Mouse (Mus musculus) frontal cortex, adult 2 months (tissue): ENCODE measurements at regions not wholly inside any gene's neighbourhood (a gene's known extent, or its start where the extent isn't known, plus 50 kb on each side); places are given as distances from the start of the nearest gene placed in this dataset.

Experiments used
- DNase-seq, 2 experiments: peaks; one replicate each; pipeline ENCODE4 v3.0.0; 2022; ENCODE audit warnings: low spot score in 1 of 2; ENCODE audit errors: extremely low spot score in 1 of 2

- DNase-seq, result no peak
These were observed 873.2 kb downstream of the Slc22a22 start for GRCm38 (mm10) chr15:56604266-56604665.

DNA sequence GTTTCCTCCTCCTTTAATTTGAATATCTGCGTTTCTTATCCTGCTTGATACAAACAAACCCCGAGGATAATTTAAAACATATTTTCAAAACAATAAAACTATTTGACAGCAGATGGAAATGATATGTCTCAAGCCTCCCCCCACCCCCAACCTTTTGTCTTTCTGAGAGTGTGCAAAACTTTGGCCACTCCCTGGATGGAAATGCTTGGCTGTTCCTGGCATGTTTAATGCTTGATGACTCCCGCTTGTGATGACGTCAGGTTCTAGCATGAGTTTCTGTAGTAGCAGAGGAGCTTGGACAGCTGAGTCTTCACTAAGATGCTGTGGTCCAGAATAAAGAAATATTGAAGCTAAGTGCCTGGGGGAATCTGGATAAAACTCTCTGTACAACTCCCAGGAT lies 884.8 kb downstream of the Slc22a22 start:
- DNase-seq, result no peak

GRCm38 (mm10) chr15:56580745-56581515 lies 896.5 kb downstream of the Slc22a22 start:
- DNase-seq, result no peak

DNA sequence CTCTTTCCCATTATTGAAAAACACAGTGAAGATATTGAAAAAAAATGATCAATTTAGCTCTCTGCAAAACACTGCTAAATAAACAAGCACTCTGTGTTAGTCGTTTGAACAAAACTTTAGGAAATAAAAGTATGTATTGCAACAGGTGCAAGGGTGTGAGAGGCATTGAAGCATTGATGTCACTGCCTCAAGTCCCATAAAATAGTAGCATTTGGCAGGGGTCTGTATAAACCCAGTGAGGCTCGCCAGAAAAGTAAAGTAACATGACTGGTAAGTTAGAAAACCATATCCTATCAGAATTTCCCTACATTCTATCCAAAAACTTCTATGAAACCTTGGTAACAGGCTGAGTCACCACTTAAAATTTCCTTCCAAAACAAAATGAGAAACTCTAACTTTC lies 914.2 kb downstream of the Slc22a22 start:
- no peak for DNase-seq

- no peak for DNase-seq
These were observed 914.6 kb downstream of the Slc22a22 start for GRCm38 (mm10) chr15:56562785-56563184.

GRCm38 (mm10) chr15:56562143-56562542 lies 915.3 kb downstream of the Slc22a22 start:
- no peak for DNase-seq

DNA sequence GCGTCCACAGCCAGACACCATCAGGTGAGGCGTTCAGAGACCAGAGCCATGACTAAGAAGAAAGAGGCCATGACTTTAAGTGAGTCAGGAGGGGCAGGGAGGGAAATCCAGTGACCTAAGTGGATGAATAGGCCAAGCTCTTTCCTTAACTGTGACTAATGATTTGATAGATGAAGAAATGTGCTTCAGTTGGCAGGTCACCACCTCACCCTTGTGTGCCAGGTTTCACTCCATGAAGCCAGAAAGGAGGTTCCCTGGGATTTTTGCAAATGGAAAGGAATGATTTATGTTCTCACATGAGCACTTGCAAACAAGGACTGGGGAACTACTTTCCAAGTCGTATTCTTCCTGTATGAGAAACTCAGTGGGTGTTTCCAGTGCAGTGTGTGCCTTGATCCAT lies 923.0 kb downstream of the Slc22a22 start:
- DNase-seq, result no peak

DNA sequence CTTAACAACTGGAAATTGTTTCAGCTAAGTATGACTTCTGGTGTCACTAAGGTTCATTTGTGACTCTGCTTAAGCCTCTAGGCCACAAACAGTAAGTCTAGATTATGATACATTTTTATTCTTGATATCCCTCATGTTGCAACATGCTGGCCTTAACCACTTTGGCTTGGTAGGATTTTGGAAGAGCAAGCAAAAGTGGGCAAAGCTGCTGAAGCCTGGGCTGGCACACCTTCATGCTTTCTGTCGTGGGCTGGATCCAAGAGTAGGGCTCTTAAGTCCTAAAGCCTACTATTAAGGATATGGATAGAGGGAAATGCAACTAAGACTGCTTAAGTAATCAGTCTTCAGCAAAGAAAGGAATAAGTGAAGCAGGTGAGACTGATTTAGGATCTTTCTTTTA lies 923.6 kb downstream of the Slc22a22 start:
- DNase-seq, result no peak

GRCm38 (mm10) chr15:56531529-56531928 lies 945.9 kb downstream of the Slc22a22 start:
- DNase-seq, result no peak

DNA sequence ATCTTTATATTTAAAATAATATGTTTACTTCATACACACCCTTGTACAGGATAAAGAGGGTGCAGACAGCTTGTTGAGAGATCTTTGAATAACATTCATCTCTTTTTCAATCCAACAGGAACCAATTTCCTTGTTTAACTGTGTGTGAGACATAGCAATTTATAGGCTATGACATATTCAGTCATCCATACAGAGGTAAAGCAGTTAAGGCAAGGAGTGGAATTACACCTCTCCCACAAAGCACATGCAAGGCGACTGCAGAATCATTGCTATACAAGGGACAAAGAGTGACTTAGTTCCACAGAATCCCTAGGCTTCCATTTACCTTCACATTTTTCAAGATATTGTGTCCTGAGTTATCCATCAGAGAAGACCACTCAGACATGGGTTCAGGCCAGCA lies 959.0 kb downstream of the Slc22a22 start:
- DNase-seq, result no peak

- no peak for DNase-seq
These were observed 961.3 kb downstream of the Slc22a22 start for GRCm38 (mm10) chr15:56516095-56516494.

DNA sequence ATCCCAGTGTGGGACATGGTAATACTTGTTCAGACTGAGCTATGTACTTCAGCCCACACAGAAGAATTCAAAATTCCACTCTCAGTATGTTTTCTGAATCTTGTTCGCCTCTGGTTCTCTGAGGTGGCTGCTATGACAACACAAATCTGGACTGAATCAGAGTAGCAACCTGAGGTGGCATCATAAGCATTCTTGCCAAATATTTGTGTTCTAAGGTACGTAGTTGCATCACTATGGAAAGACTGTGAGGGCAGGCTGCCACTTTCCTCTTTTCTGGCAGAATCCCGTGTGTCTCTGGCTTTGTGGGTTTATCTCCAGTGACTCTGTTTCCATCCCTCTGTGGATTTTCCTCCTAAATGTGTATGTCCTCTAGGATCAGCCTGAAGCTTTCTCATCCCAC lies 978.7 kb downstream of the Slc22a22 start:
- DNase-seq, result no peak

DNA sequence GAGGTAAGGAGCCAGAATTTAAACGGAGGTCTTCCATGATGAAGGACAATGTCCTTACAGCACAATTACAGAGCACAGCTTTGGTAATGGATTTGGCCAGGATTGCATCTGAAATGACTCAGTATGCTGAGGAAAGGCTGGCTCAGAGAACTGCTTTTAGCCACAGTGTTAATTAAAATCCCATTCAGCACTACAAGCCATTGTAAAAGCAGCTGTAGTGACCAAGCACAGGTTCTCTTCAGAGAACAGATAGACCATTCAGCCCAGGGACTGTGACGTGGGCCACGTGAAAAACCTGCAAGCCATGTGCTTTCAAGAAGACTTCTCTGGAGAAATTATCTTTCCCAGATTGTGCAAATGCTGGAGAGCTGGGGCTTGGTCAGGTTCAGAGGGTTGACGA lies 979.7 kb downstream of the Slc22a22 start:
- DNase-seq, result no peak

DNA sequence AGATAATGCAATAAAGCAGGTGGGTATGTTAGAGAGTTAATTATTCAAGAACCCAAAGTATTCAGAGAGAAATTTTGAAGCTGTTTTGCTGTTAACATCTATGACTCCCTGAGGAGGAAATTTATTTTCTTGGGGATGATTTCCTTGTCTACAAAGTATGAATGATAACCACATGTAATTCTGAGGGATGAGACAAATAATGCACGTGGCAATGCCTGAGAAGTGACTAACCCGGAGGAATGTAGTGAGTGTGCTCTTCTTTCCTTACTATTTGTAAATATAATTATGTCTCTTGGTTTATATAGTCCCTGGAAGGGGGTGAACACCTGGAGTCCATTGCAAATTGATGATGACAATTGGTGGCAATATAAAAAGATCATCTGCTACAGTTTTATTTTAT lies 981.1 kb downstream of the Slc22a22 start:
- DNase-seq, result no peak

- no peak for DNase-seq
These were observed 991.5 kb downstream of the Slc22a22 start for GRCm38 (mm10) chr15:56485931-56486330.

GRCm38 (mm10) chr15:56484693-56485092 lies 992.7 kb downstream of the Slc22a22 start:
- DNase-seq, result no peak

DNA sequence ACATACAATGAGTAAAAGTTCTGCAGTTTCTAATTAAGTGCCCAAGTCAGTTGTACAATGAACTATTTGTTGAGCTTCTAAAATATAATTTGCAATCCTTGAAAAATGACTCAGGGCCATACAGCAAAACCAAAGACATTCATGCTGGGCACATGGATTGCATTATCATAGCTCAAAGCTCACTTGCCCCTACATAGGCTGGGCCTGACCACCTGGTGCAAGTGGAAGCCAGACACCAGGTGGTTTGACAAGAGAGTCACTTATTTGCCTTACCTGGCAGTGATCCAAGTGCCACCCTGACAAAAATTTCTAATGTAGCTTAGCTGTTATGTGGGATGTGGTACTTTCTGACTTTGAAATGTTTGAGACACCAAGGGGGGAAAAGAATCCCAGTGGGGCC lies 997.7 kb downstream of the Slc22a22 start:
- no peak for DNase-seq

DNA sequence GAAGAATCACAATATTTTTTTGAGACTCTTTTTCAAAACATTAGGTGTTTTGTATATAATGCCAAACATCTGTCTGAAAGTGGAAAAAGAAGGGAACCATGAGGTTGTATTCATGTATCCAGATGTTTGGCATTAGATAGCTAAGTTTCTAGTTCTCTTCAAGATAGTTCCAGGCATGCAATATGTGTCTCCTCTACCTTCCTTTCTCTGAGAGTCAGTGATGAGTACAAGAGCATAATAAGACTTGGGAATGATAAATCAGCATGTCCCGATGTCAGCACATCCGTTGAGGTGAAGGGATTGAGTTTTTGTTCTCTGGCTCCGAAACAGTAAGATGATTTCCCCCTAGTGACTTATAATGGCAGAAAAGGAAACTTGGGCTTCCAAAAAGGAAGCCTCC lies 998.4 kb downstream of the Slc22a22 start:
- no peak for DNase-seq

DNA sequence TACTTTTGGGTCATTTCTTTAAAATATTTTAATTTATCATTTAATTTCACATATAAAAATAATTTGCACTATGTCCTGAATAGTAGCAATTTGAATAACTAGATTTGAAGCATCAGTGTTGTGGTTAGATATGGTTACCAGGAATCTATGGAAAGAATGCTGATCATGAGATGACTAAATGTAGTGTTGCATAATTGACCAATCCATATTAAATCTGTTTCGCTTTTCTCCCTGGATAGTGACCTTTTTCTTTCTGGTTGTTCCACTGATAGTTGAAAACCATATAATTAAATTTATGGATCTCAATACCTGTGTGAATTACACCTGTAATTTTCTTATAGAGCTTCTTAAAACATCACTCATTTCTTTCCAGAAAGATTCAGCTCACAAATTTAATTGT lies 1003.7 kb downstream of the Slc22a22 start:
- no peak for DNase-seq

GRCm38 (mm10) chr15:56451881-56452280 lies 1025.5 kb downstream of the Slc22a22 start:
- DNase-seq, result peak; percentile 1 to 6

- no peak for DNase-seq
These were observed 1029.3 kb downstream of the Slc22a22 start for GRCm38 (mm10) chr15:56448015-56448645.

DNA sequence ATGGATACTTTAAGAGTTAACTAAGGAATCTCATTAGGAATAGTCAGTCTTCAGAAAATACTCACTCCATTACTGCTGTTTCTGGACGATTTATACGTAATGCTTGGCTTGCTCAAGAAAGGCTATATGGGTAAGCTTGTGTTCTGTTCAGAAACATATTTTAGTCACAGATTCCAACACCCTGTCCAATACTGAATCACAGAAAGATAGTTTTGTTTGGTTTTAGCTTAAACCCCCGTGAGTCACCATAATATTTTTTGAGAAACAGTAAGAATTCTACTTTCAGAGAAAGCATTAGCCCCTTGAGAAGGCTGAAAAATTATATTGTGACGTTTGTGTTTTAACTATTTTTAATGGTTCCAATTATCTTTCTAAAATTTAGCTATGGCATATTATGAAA lies 1037.3 kb downstream of the Slc22a22 start:
- no peak for DNase-seq
